Mouse (Mus musculus): ENCODE data around the gene Tmbim6. TPM values are rescaled to one million over a fixed set of nuclear protein-coding genes. Genes with fewer than 3 reads are reported as not detected.
"Not testable (repeated sequence)": the region's sequence is repeated elsewhere in the genome, so short reads cannot be mapped to it uniquely, and the experiment has no call there.

Tmbim6 gene
- polyA plus RNA-seq, 1 experiment from 2014 or later = 327 TPM

GRCm38 (mm10) chr15:99384071-99384470 lies 8.6 kb upstream of the Tmbim6 start:
- no peaks in the 10 kb centered on the region for H3K36me3 ChIP-seq (ENCODE audit: insufficient read depth)
- no peak overlapping the region for H3K27ac ChIP-seq (ENCODE audit: low read depth)
- TF ChIP-seq CTCF (IDR thresholded peaks at IDR 0.05; ENCODE audit: low read depth) = no peak
- no peak overlapping the region for H3K4me2 ChIP-seq
- no peak for ATAC-seq (ENCODE audit: insufficient read depth)
- WGBS = 45% methylated on average over 6 of the region's 6 CpGs
- DNase-seq = no peak
- H3K9me3 ChIP-seq (ENCODE audit: low read depth, low read length) = no peaks in the 10 kb centered on the region
- H3K4me1 ChIP-seq (ENCODE audit: insufficient read depth) = no peaks in the 10 kb centered on the region
- no peak overlapping the region for H3K4me3 ChIP-seq (ENCODE audit: low read depth, low read length)
- H3K9ac ChIP-seq = no peak overlapping the region
- no peaks in the 10 kb centered on the region for H3K27me3 ChIP-seq (ENCODE audit: insufficient read depth, low read length)

- TF ChIP-seq CTCF (IDR thresholded peaks at IDR 0.05; ENCODE audit: low read depth) = peak; percentile 22; the same call in 1 of the 2 replicates
- H3K27me3 ChIP-seq (ENCODE audit: insufficient read depth, low read length); H3K27ac ChIP-seq (ENCODE audit: low read depth); H3K4me3 ChIP-seq (ENCODE audit: low read depth, low read length); H3K4me1 ChIP-seq (ENCODE audit: insufficient read depth); H3K36me3 ChIP-seq (ENCODE audit: insufficient read depth); H3K9me3 ChIP-seq (ENCODE audit: low read depth, low read length); H3K9ac ChIP-seq; ATAC-seq (ENCODE audit: insufficient read depth); DNase-seq; H3K4me2 ChIP-seq: not testable (repeated sequence)
- WGBS = 61% methylated on average over 3 of the region's 3 CpGs
These were observed 6.6 kb upstream of the Tmbim6 start for GRCm38 (mm10) chr15:99386110-99386509.

- no peaks in the 10 kb centered on the region for H3K36me3 ChIP-seq (ENCODE audit: insufficient read depth)
- no peak overlapping the region for H3K9ac ChIP-seq
- H3K4me1 ChIP-seq (ENCODE audit: insufficient read depth) = no peaks in the 10 kb centered on the region; the same call in 1 of the 2 replicates
- DNase-seq = no peak
- H3K4me2 ChIP-seq = no peak overlapping the region
- no peak for TF ChIP-seq CTCF (IDR thresholded peaks at IDR 0.05; ENCODE audit: low read depth)
- no peaks in the 10 kb centered on the region for H3K27me3 ChIP-seq (ENCODE audit: insufficient read depth, low read length)
- no peak overlapping the region for H3K4me3 ChIP-seq (ENCODE audit: low read depth, low read length)
- no peak overlapping the region for H3K27ac ChIP-seq (ENCODE audit: low read depth)
- WGBS = 62% methylated on average over 3 of the region's 3 CpGs
- ATAC-seq (ENCODE audit: insufficient read depth) = no peak
- no peaks in the 10 kb centered on the region for H3K9me3 ChIP-seq (ENCODE audit: low read depth, low read length)
These were observed 5.9 kb upstream of the Tmbim6 start for GRCm38 (mm10) chr15:99386796-99387195.

GRCm38 (mm10) chr15:99387976-99388375 lies 4.7 kb upstream of the Tmbim6 start:
- Histone ChIP-seq H3K27me3 (ENCODE audit: insufficient read depth, low read length) (no peaks in the 10 kb centered on the region), H3K36me3 (ENCODE audit: insufficient read depth) (no peaks in the 10 kb centered on the region), H3K27ac (ENCODE audit: low read depth) (no peak overlapping the region), H3K4me1 (ENCODE audit: insufficient read depth) (no peaks in the 10 kb centered on the region; the same call in 1 of the 2 replicates), H3K9me3 (ENCODE audit: low read depth, low read length) (no peaks in the 10 kb centered on the region), H3K9ac (no peak overlapping the region), H3K4me3 (ENCODE audit: low read depth, low read length) (no peak overlapping the region), H3K4me2 (no peak overlapping the region)
- TF ChIP-seq CTCF (IDR thresholded peaks at IDR 0.05; ENCODE audit: low read depth) = no peak
- 64% methylated on average over 4 of the region's 4 CpGs for WGBS
- no peak for DNase-seq
- no peak for ATAC-seq (ENCODE audit: insufficient read depth)

DNA sequence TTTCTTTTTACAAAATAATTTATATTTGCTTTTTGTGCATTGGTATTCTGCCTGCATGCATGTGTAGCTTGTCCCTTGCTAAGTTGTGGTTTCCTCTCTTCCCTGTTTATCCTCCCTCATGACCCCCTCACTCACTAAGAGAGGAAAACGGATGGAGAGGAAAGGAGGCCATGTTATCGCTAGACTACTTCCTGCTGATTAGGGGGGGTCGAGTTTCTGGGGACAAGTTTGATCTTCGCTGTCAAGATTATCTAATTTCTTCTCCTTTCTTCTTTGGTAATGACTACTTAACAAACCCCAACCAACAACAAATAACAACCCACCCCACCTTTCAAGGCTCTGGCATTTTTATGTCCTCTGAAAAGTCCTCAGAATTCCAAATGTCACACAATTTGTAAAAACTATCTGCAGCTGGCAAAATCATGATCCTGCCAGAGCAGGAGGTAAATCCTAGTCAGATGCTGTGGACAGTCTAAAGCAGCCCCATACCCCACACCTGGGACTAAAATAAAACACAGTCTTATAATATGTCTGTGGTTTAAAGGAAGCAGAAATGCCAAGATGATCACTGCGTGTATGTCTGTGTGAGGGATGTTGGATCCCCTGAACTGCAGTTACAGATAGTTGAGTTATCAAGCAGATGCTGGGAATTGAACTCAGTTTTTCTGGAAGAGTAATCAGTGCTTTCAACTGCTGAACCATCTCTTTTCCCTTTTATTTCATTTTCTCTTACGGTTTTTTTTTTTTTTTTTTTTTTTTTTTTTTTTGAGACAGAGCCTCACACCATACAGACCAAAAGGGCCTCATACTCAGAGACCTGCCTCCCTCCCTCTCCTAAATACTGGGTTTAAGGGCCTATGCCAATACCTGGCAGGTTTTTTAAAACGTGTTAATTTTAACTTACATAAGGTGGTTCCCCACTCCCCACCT lies 1.9 kb upstream of the Tmbim6 start:
- no peaks in the 10 kb centered on the region for H3K9me3 ChIP-seq (ENCODE audit: low read depth, low read length)
- no peak overlapping the region for H3K27ac ChIP-seq (ENCODE audit: low read depth)
- no peak overlapping the region for H3K4me3 ChIP-seq (ENCODE audit: low read depth, low read length)
- ATAC-seq (ENCODE audit: insufficient read depth) = no peak
- H3K4me1 ChIP-seq (ENCODE audit: insufficient read depth) = peaks cover 8% of the 10 kb centered on the region
- no peaks in the 10 kb centered on the region for H3K36me3 ChIP-seq (ENCODE audit: insufficient read depth)
- DNase-seq = no peak
- WGBS = 48% methylated on average over 7 of the region's 7 CpGs
- H3K27me3 ChIP-seq (ENCODE audit: insufficient read depth, low read length) = no peaks in the 10 kb centered on the region
- TF ChIP-seq CTCF (IDR thresholded peaks at IDR 0.05; ENCODE audit: low read depth) = no peak
- H3K9ac ChIP-seq = no peak overlapping the region
- no peak overlapping the region for H3K4me2 ChIP-seq

GRCm38 (mm10) chr15:99391975-99392374 lies 707 bp upstream of the Tmbim6 start:
- no peak for DNase-seq
- Histone ChIP-seq H3K4me1 (ENCODE audit: insufficient read depth) (peaks cover 8% of the 10 kb centered on the region), H3K27ac (ENCODE audit: low read depth) (peak overlapping the region; percentile 43; the same call in 1 of the 2 replicates), H3K9me3 (ENCODE audit: low read depth, low read length) (no peaks in the 10 kb centered on the region), H3K27me3 (ENCODE audit: insufficient read depth, low read length) (no peaks in the 10 kb centered on the region), H3K4me3 (ENCODE audit: low read depth, low read length) (peak overlapping the region; percentile 87), H3K36me3 (ENCODE audit: insufficient read depth) (no peaks in the 10 kb centered on the region), H3K9ac (peak overlapping the region; percentile 38; the same call in 1 of the 2 replicates), H3K4me2 (peak overlapping the region; percentile 63)
- no peak for TF ChIP-seq CTCF (IDR thresholded peaks at IDR 0.05; ENCODE audit: low read depth)
- peak; percentile 0; the same call in 1 of the 2 replicates for ATAC-seq (ENCODE audit: insufficient read depth)
- 84% methylated on average over 6 of the region's 6 CpGs for WGBS
